Mouse (Mus musculus) heart, embryonic 10.5 days (tissue): ENCODE measurements around the gene Ube2ql1. TPM values are rescaled to one million over a fixed set of nuclear protein-coding genes. Genes with fewer than 3 reads are reported as not detected.

Experiments used
- DNase-seq: peaks from one replicate; pipeline ENCODE4 v3.0.0-alpha.2; 2017; ENCODE audit warnings: low spot score
- H3K27ac ChIP-seq: fragments of 300-500 bp; sonication (generic); 2 replicates; pipeline ENCODE4 v1.5.1; 2016; ENCODE audit warnings: mild to moderate bottlenecking
- H3K27me3 ChIP-seq: fragments of 300-500 bp; sonication (generic); 2 replicates; pipeline ENCODE4 v1.6.1; 2016; ENCODE audit warnings: mild to moderate bottlenecking; ENCODE audit not compliant: poor library complexity, insufficient read depth, severe bottlenecking
- H3K36me3 ChIP-seq: fragments of 300-500 bp; sonication (generic); 2 replicates; pipeline ENCODE4 v1.6.1; 2016; ENCODE audit warnings: mild to moderate bottlenecking, moderate library complexity
- H3K4me1 ChIP-seq: fragments of 300-500 bp; sonication (generic); 2 replicates; pipeline ENCODE4 v1.6.1; 2016; ENCODE audit warnings: mild to moderate bottlenecking
- H3K4me3 ChIP-seq: fragments of 300-500 bp; sonication (generic); 2 replicates; pipeline ENCODE4 v1.5.1; 2016; ENCODE audit warnings: mild to moderate bottlenecking, moderate library complexity
- H3K9me3 ChIP-seq: fragments of 300-500 bp; sonication (generic); 2 replicates; pipeline ENCODE4 v1.6.1; 2016; ENCODE audit warnings: mild to moderate bottlenecking, moderate library complexity
- WGBS: fragments of 180-500 bp; shearing (Covaris S2); methylation state at CpG from one replicate; pipeline ENCODE4 v1.1.7; 2016; 5-methylcytosine and 5-hydroxymethylcytosine counted together
- polyA plus RNA-seq: library from polyadenylated mRNA; unstranded; fragments of >200 nt; fragmentation: Nextera tagmentation; extraction: Ambion mirVana; gene quantifications from 2 replicates; pipeline ENCODE4 v1.2.1, GENCODE M21; 2016

Gene Ube2ql1
- polyA plus RNA-seq, 1 experiment from 2014 or later: 0.98 TPM

DNA sequence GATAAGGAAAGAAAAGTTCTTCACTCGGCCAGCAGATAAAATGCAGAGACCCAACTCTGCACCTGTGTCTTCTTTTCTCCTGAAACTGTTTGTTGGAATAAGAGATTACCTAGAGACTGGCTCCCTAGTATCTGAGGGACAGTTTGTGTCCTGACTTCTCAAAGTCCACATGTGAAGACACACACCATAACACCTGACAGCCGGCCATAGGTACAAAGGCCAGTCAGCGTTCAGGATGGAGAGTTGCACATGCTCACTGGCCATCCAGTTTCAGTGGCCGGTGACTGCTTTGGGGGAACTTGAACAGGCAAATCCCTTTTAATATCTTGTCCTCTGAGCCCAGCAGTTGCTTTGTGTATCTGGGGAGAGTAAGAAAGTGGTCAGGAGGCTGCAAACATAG lies 38.3 kb downstream of the Ube2ql1 start:
- Histone ChIP-seq H3K36me3 (no peaks in the 10 kb centered on the region), H3K27me3 (0 out of 2 replicates have a peak, but pooled peaks cover 6% of the 10 kb centered on the region), H3K27ac (no peak overlapping the region), H3K4me3 (no peak overlapping the region), H3K4me1 (no peaks in the 10 kb centered on the region), H3K9me3 (no peaks in the 10 kb centered on the region)
- DNase-seq: no peak
- WGBS: 83% methylated on average over 4 of the region's 4 CpGs

DNA sequence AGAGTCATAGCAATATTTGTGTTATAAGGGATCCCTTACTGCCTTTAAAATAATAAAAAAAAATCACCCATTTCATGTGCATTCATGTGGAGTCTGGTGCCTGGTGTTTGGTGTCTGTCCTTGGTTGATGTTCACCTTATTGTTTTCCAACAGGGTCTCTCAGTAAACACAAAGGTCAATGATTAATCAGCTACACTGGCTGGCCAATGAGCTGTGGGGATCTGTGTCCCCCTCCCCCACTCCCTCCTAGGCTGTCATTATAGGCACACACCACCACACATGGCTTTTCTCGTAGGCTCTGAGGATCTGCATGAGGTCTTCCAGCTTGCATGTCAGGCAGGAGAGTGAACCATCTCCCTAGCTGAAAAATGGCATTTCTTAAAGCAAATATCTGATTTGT lies 38.9 kb downstream of the Ube2ql1 start:
- Histone ChIP-seq H3K27ac (no peak overlapping the region), H3K9me3 (no peaks in the 10 kb centered on the region), H3K36me3 (no peaks in the 10 kb centered on the region), H3K27me3 (0 out of 2 replicates have a peak, but pooled peaks cover 6% of the 10 kb centered on the region), H3K4me1 (no peaks in the 10 kb centered on the region), H3K4me3 (no peak overlapping the region)
- no peak for DNase-seq
- 54% methylated on average over 1 of the region's 1 CpGs for WGBS

DNA sequence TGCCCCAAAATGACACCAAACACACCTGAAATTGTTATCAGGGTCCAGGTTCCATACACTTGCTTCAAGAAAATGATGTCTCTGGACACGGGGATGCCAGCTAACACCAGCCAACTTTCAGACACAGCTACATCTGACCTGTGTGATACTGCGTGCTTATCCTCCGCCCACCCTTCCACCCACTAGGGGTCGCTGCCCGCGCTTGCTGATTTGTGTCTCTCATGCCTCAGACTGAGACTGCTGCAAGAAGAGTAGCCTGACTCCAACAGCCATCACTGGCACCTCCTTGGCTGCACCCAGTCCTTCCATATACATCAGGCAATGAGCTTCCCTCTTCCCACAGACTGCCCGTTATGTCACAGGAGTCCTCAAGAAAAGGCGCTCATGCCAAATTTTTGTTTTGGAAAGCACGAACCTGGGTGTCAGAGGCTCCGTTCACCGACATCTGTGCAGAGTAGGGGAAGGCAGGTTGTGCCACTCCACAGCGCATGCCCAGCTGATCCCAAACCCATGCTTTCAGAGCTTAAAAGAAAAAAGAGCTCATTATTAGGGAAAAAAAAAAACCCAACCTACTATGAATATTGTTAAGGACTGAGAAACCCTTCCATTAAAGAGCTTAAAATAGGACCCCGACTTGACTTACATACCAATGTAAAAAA lies 43.2 kb downstream of the Ube2ql1 start:
- 41% methylated on average over 13 of the region's 13 CpGs for WGBS
- no peaks in the 10 kb centered on the region for H3K4me1 ChIP-seq
- H3K27me3 ChIP-seq: no peaks in the 10 kb centered on the region
- peak; percentile 84 for DNase-seq
- no peaks in the 10 kb centered on the region for H3K9me3 ChIP-seq
- no peaks in the 10 kb centered on the region for H3K36me3 ChIP-seq
- H3K27ac ChIP-seq: no peak overlapping the region
- no peak overlapping the region for H3K4me3 ChIP-seq

DNA sequence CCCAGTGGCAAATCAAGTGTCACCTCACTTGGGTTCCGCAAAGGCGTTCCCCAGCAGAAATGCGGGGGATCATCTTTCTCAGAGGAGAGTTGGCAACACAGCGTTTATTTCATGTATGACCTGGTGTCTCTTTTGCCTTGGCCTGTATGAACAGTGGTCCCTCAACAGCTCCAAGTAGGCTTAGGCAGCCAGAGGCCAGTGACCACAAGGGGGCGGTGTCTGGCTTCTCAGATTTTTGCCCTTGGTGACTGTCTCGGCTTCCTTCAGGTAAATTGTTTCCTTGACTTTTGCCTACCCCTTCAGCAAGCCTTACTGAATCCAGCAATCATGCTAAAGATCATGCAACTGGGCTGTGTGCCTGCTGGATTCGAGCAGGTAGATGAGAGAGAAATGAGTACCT lies 48.6 kb downstream of the Ube2ql1 start:
- Histone ChIP-seq H3K4me1 (no peaks in the 10 kb centered on the region), H3K9me3 (no peaks in the 10 kb centered on the region), H3K27ac (no peak overlapping the region), H3K4me3 (no peak overlapping the region), H3K36me3 (no peaks in the 10 kb centered on the region), H3K27me3 (no peaks in the 10 kb centered on the region)
- 32% methylated on average over 7 of the region's 7 CpGs for WGBS
- DNase-seq: no peak

DNA sequence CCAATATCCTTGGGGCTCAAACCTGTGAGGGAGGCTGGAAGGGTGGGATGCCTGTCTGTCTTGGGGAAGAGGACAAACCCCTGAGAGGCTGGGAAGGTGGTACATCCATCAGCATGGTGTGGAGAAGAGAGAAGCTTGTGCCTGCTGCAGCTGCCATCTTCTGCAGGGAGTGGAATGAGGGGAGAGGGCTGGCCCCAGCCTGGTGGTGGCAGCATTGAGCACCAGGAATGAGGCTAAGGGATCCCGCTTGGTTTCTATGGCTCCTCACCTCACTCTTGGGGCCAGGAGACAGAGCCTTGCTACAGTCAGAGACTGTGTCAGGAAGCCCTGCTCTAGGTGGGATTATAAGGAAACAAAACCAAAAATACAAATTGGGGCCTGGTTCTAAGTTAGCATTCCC lies 52.7 kb downstream of the Ube2ql1 start:
- 26% methylated on average over 1 of the region's 1 CpGs for WGBS
- DNase-seq: no peak
- no peak overlapping the region for H3K4me3 ChIP-seq

DNA sequence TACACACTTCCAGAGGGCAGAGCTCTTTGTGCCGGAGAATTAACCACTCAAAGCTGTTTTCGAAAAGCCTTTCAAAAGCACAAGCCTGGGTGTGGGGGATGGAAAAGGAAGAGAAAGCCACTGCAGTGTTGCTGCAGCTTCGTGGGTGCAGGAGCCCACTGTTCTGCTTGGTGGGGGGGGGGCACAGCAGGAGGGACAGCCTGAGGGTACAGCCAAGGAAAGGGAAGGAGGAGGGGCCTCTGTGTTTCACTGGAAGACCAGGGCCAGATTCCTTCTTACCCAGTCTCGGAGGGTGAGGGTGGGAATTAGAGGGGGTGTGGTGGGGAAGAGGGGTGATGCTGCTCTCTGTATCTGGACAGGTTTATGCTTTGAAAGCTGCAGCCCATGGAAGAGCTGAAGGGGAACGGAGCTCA lies 54.3 kb downstream of the Ube2ql1 start:
- Histone ChIP-seq H3K4me1 (no peaks in the 10 kb centered on the region; the same call in 1 of the 2 replicates), H3K27me3 (no peaks in the 10 kb centered on the region), H3K36me3 (no peaks in the 10 kb centered on the region), H3K4me3 (no peak overlapping the region), H3K27ac (0 out of 2 replicates have a peak overlapping the region, but pooled peaks have one; percentile 47), H3K9me3 (no peaks in the 10 kb centered on the region)
- DNase-seq: no peak
- 39% methylated on average over 5 of the region's 5 CpGs for WGBS

More for the DNA sequence above, 52.7 kb downstream of the Ube2ql1 start:
- no peaks in the 10 kb centered on the region for H3K9me3 ChIP-seq
- H3K4me1 ChIP-seq: no peaks in the 10 kb centered on the region; the same call in 1 of the 2 replicates
- no peaks in the 10 kb centered on the region for H3K36me3 ChIP-seq
- no peaks in the 10 kb centered on the region for H3K27me3 ChIP-seq
- H3K27ac ChIP-seq: no peak overlapping the region

DNA sequence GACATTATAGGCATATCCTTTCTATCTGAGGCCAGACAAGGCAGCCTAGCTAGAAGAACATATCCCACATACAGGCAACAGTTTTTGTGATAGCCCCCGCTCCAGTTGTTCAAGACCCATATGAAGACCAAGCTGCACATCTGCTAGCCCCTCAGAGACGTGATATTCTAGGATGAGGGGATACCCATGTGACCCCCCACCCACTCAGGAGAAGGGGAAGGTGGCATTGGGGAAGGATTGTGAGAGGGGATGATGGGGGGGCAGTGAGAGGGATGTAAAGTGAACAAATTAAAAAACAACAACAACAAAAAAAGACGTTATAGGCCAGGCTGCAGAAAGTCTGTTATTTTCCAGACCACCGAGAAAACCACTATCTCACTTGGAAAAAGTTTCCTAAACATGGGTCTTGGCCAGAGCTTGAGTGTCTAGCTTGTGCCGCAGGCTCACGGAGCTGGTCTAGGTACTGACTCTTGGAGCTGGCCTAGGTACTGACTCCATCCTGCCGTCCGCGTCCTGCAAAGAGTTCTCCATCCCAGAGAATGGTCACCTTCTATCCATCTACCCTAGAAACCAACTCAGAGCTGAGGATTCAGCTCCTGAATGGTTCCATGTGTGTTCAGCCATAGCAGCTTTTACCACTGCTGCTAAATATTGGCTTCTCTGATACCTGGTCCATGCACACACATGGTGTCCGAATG lies 65.6 kb downstream of the Ube2ql1 start:
- Histone ChIP-seq H3K4me1 (no peaks in the 10 kb centered on the region), H3K4me3 (no peak overlapping the region), H3K36me3 (no peaks in the 10 kb centered on the region), H3K9me3 (no peaks in the 10 kb centered on the region), H3K27me3 (no peaks in the 10 kb centered on the region), H3K27ac (no peak overlapping the region)
- WGBS: 46% methylated on average over 10 of the region's 10 CpGs
- DNase-seq: peak; percentile 63

DNA sequence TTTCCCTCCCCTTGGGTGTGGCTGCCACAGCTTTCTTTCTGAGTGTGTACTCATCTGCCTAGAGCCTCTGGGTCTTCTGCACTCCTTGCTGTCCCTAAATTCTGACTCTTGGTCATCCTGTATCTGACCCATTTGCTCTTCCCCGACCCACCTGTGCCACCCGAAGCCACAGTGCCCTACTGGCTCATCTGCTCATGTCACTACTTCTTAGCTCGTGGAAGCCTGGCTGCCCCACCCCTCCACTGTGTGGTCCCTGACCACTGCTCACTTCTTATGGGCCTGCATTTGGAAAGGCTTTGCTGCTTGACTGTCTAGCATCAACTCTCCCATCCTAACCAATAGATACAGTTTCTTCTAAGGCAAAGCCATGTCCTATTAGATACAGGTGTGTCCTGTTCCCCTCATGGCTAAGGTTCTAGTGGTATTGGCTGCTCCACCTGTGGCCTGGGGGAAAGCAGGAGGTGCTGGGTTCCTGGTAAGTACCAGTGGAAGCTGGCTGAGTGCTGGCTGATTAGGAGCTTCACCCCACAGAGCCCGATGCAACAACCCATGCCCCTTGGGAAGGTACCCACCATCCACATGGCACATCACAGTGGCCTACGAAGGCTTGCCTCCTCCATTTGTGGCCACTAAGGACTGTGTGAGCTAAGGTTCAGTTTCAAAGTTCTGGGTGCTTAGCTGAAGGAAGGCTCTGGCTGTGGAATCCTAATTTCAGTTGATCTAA lies 66.3 kb downstream of the Ube2ql1 start:
- Histone ChIP-seq H3K9me3 (no peaks in the 10 kb centered on the region), H3K27ac (no peak overlapping the region), H3K4me1 (no peaks in the 10 kb centered on the region), H3K27me3 (no peaks in the 10 kb centered on the region), H3K36me3 (no peaks in the 10 kb centered on the region), H3K4me3 (no peak overlapping the region)
- 72% methylated on average over 5 of the region's 5 CpGs for WGBS
- peak; percentile 72 for DNase-seq

DNA sequence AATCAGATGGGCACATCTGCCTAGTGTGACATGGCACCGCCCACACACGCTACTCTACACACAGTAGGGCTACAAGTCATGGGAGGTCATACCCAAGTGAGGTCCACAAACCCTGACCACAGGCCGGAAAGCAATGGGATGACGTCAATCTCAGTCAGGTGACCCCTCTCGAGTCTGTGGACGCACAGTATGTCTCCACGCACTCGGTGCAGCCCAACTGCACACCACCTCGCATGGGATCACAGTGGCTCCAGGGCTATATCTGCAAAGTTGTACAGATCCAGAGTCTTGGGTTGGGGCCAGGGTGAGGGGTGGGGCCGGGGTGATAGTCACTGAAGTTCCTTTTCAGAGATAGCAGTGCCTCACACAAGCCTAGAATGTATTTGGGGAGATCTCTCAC lies 67.1 kb downstream of the Ube2ql1 start:
- Histone ChIP-seq H3K4me3 (no peak overlapping the region), H3K27ac (no peak overlapping the region), H3K4me1 (no peaks in the 10 kb centered on the region), H3K36me3 (no peaks in the 10 kb centered on the region), H3K27me3 (no peaks in the 10 kb centered on the region), H3K9me3 (no peaks in the 10 kb centered on the region)
- WGBS: 78% methylated on average over 10 of the region's 10 CpGs
- DNase-seq: no peak

DNA sequence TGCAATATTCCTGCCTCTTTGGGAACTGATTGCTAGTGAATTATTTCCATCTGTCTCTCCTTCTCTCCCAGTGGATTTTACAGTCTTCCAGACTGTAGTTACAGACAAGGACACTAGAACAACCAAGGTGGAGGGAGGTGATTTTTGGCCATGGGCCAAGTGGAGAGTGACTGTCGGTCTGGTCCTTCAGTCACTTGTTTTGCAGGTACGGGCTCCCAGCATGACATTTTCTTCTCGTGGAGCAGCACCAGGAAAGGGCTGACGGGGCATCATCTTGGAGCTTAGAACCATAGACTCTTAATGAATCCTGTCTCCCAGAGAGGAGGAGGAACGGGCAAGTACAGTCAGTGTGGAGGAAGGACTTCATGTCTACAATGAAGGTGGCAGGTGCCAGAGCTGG lies 67.6 kb downstream of the Ube2ql1 start:
- H3K27ac ChIP-seq: no peak overlapping the region
- H3K9me3 ChIP-seq: no peaks in the 10 kb centered on the region
- no peak overlapping the region for H3K4me3 ChIP-seq
- H3K27me3 ChIP-seq: no peaks in the 10 kb centered on the region
- no peak for DNase-seq
- no peaks in the 10 kb centered on the region for H3K4me1 ChIP-seq
- 83% methylated on average over 5 of the region's 5 CpGs for WGBS
- no peaks in the 10 kb centered on the region for H3K36me3 ChIP-seq

DNA sequence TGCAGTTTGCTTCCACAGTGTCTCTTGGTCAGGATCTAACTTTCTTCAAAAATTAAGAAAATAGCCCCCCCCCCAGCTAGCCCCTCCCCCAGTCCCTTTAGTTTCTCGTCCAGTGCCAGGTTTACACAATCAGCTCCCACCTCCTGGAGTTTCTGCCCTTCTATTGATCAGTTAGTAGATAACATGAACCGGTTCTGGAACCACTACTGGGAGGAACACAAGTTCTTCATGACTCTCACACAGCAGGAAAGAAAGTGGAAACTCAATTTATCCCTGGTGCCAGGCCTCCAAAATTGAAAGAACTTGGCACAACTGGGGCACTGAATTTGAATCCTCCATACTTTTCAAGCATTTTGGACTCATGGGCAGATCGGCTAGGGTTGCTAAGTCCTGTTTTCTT lies 85.2 kb downstream of the Ube2ql1 start:
- WGBS: 76% methylated on average over 3 of the region's 3 CpGs
- Histone ChIP-seq H3K27ac (no peak overlapping the region), H3K36me3 (no peaks in the 10 kb centered on the region), H3K27me3 (no peaks in the 10 kb centered on the region), H3K4me1 (no peaks in the 10 kb centered on the region), H3K4me3 (no peak overlapping the region), H3K9me3 (no peaks in the 10 kb centered on the region)
- no peak for DNase-seq
